Mouse (Mus musculus) cerebellum, adult 2 months (tissue): ENCODE results near the gene Hkdc1.

Experiments
- CTCF ChIP-seq: fragments of 200-500 bp; IDR thresholded peaks from 2 replicates; pipeline ENCODE4 v1.5.1; 2011; ENCODE audit warnings: low read depth, mild to moderate bottlenecking, control low read depth, low read length, moderate library complexity, borderline replicate concordance; ENCODE audit not compliant: insufficient read depth
- POLR2A ChIP-seq: fragments of 200-500 bp; IDR thresholded peaks from 2 replicates; pipeline ENCODE4 v1.6.1; 2011; ENCODE audit warnings: low read length, control low read depth, borderline replicate concordance; ENCODE audit not compliant: insufficient read depth

DNA sequence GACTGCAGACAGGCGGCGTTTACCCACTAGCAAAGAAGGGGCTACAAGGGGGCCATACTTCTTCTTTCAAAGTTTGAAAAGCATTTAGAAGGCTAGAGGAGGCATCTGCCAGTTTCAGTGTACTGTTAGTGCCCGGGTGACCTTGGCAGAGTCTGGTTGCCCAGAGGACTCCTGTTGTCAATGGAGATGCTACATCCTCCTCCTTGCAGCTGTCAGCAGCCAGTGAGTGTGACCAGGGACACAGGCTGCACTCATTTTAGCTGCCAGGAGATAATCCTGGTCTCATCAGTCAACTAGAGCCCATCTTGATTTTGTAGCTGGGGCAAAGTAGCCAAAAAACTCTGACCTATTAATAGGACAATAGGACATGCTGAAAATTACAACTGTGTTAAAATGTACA is 1.2 kb downstream of the Hkdc1 start:
- TF ChIP-seq POLR2A (no peak), CTCF (no peak)
